Mouse (Mus musculus) neural tube, embryonic 11.5 days (tissue): Measurements from ENCODE around the gene Slc22a29. TPM values are rescaled to one million over a fixed set of nuclear protein-coding genes. Genes with fewer than 3 reads are reported as not detected.
"Not testable (repeated sequence)": the region's sequence is repeated elsewhere in the genome, so short reads cannot be mapped to it uniquely, and the experiment has no call there.

Source experiments
- ATAC-seq: fragments of 200-750 bp; cut with Nextera tagmentation; 2 replicates; pipeline ENCODE4 v1.8.0; 2017; ENCODE audit warnings: moderate number of reproducible peaks, mild to moderate bottlenecking, moderate TSS enrichment, moderate library complexity; ENCODE audit not compliant: insufficient read depth, low FRiP score, low TSS enrichment
- DNase-seq: peaks from one replicate; pipeline ENCODE4 v3.0.0-alpha.2; 2015; ENCODE audit warnings: low spot score
- H3K27ac ChIP-seq: fragments of 300-500 bp; sonication (generic); 2 replicates; pipeline ENCODE4 v1.5.1; 2014; ENCODE audit warnings: low read depth, mild to moderate bottlenecking, low read length
- H3K27me3 ChIP-seq: fragments of 300-500 bp; sonication (generic); 2 replicates; pipeline ENCODE4 v1.6.1; 2014; ENCODE audit warnings: mild to moderate bottlenecking, low read length, mixed read lengths; ENCODE audit not compliant: control insufficient read depth, insufficient read depth
- H3K36me3 ChIP-seq: fragments of 300-500 bp; sonication (generic); 2 replicates; pipeline ENCODE4 v1.6.1; 2014; ENCODE audit warnings: mild to moderate bottlenecking, low read length, moderate library complexity, mixed read lengths; ENCODE audit not compliant: control insufficient read depth, insufficient read depth
- H3K4me1 ChIP-seq: fragments of 300-500 bp; sonication (generic); 2 replicates; pipeline ENCODE4 v1.6.1; 2014; ENCODE audit warnings: low read length, mixed read lengths; ENCODE audit not compliant: control insufficient read depth, insufficient read depth
- H3K4me2 ChIP-seq: fragments of 300-500 bp; sonication (generic); 2 replicates; pipeline ENCODE4 v1.6.1; 2014; ENCODE audit warnings: low read depth, mild to moderate bottlenecking, moderate library complexity
- H3K4me3 ChIP-seq: fragments of 300-500 bp; sonication (generic); 2 replicates; pipeline ENCODE4 v1.5.1; 2014; ENCODE audit warnings: low read depth, low read length
- H3K9ac ChIP-seq: fragments of 300-500 bp; sonication (generic); 2 replicates; pipeline ENCODE4 v1.6.1; 2014; ENCODE audit warnings: mild to moderate bottlenecking, low read length
- H3K9me3 ChIP-seq: fragments of 300-500 bp; sonication (generic); 2 replicates; pipeline ENCODE4 v1.6.1; 2016; ENCODE audit warnings: low read length; ENCODE audit not compliant: control insufficient read depth
- WGBS: fragments of 180-500 bp; shearing (Covaris S2); extraction: QIAGEN DNeasy Blood & Tissue Kit; methylation state at CpG from one replicate; pipeline ENCODE4 v1.1.7; 2014; 5-methylcytosine and 5-hydroxymethylcytosine counted together
- polyA plus RNA-seq: library from polyadenylated mRNA; unstranded; fragments of >200 nt; fragmentation: Nextera tagmentation; extraction: Ambion mirVana; gene quantifications from 2 replicates; pipeline ENCODE4 v1.2.1, GENCODE M21; 2014

Slc22a29 gene
- polyA plus RNA-seq, 1 experiment from 2014 or later: not detected

GRCm38 (mm10) chr19:8131881-8132280 is 86.8 kb downstream of the Slc22a29 start, which contains the start of gene Slc22a28:
Gene Slc22a28 (minus strand): TSS chr19:8131982.
- not testable (repeated sequence) for H3K27ac ChIP-seq, H3K9me3 ChIP-seq, H3K4me3 ChIP-seq, H3K36me3 ChIP-seq, H3K4me2 ChIP-seq, ATAC-seq, H3K4me1 ChIP-seq, H3K27me3 ChIP-seq, DNase-seq, H3K9ac ChIP-seq
- 90% methylated on average over 2 of the region's 3 CpGs for whole genome bisulfite sequencing

Other genes starting within 250 kb of the Slc22a29 start
- not detected in 2 replicates for gene Slc22a28, start 86.9 kb downstream of the Slc22a29 start, polyA plus RNA-seq
- gene Slc22a30, start 186.2 kb upstream of the Slc22a29 start, polyA plus RNA-seq: not detected in 2 replicates